Comparison of ENCODE assay signal across 16 mouse cellular contexts in the genomic region with DNA sequence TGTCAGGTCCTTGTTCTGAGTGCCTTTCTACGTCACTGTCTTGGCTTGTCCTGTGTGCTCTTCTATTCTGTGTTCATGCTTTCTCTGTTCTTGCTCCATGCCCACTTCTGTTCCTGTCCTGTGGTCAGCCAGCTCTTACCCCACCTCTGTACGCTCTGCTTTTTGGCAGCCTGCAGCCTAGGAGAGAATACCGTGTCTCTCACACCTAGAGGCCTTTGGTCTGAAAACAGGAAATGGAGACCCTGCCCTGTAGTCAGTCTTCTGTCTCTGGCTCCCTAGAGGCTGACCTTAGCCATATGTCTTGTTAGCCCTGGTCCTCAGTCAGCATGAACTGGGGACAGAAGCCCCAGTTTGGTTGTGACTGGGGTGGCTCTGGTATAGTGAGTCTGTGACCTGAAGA.
DNase-seq lines count a peak whose midpoint lies in the region; ATAC-seq lines count a peak whose summit lies in the region.
"Had no signal": no experiment of that assay in that cellular context is flagged by ENCODE, and none has a peak within 500 bp of the region (broad histone marks: within the 10 kb centered on the region; RNA-seq: fewer than 3 reads in every experiment).

No protein-coding gene starts in this region.

- H3K4me3 ChIP-seq in hindbrain, embryonic 14.5 days (replicated peaks; ENCODE audit: low read length): no peak overlapping the region
- H3K4me3 ChIP-seq in hindbrain, embryonic 11.5 days (ENCODE audit: low read depth, low read length): no peak overlapping the region
- no peak overlapping the region for H3K4me3 ChIP-seq in forebrain, embryonic 15.5 days
- H3K4me3 ChIP-seq in heart, embryonic 12.5 days: no peak overlapping the region
- H3K4me3 ChIP-seq: embryonic facial prominence, embryonic 15.5 days; limb, embryonic 13.5 days; midbrain, embryonic 15.5 days had no signal

- H3K36me3 ChIP-seq in hindbrain, embryonic 14.5 days (replicated peaks; ENCODE audit: control insufficient read depth, insufficient read depth): no peaks in the 10 kb centered on the region
- H3K36me3 ChIP-seq in hindbrain, embryonic 11.5 days (ENCODE audit: control insufficient read depth, insufficient read depth, low read length): no peaks in the 10 kb centered on the region
- no peaks in the 10 kb centered on the region for H3K36me3 ChIP-seq in forebrain, embryonic 15.5 days
- H3K36me3 ChIP-seq in heart, embryonic 12.5 days: 0 out of 2 replicates have a peak, but pooled peaks cover 2% of the 10 kb centered on the region
- H3K36me3 ChIP-seq: embryonic facial prominence, embryonic 15.5 days; limb, embryonic 13.5 days; midbrain, embryonic 15.5 days had no signal

- no peak for ATAC-seq in hindbrain, embryonic 14.5 days (ENCODE audit: low FRiP score)
- ATAC-seq in hindbrain, embryonic 11.5 days (ENCODE audit: low FRiP score): no peak
- ATAC-seq in activated CD4-positive, CD25-positive, alpha-beta regulatory T cell, adult 4 months: peak; percentile 22
- no peak for ATAC-seq in forebrain, embryonic 15.5 days (replicated peaks)
- peak; percentile 69 for ATAC-seq in monocyte, adult 5-6 weeks (replicated peaks; ENCODE audit: insufficient number of reproducible peaks, low FRiP score, low TSS enrichment, poor library complexity, severe bottlenecking)
- ATAC-seq in heart, embryonic 12.5 days (ENCODE audit: insufficient number of reproducible peaks, low FRiP score): no peak

- H3K4me1 ChIP-seq in hindbrain, embryonic 14.5 days (replicated peaks; ENCODE audit: control insufficient read depth, insufficient read depth, low read length): peaks cover 37% of the 10 kb centered on the region
- H3K4me1 ChIP-seq in hindbrain, embryonic 11.5 days (replicated peaks; ENCODE audit: control insufficient read depth, insufficient read depth, low read length): 0 out of 2 replicates have a peak, but pooled peaks cover 2% of the 10 kb centered on the region
- peaks cover 52% of the 10 kb centered on the region for H3K4me1 ChIP-seq in forebrain, embryonic 15.5 days
- peaks cover 59% of the 10 kb centered on the region for H3K4me1 ChIP-seq in heart, embryonic 12.5 days (replicated peaks)

- 83% methylated on average over 3 of the region's 3 CpGs for WGBS in hindbrain, embryonic 14.5 days
- WGBS in hindbrain, embryonic 11.5 days: 79% methylated on average over 3 of the region's 3 CpGs
- WGBS in forebrain, embryonic 15.5 days: 80% methylated on average over 3 of the region's 3 CpGs
- WGBS in heart, embryonic 12.5 days: 75% methylated on average over 3 of the region's 3 CpGs

- no peaks in the 10 kb centered on the region for H3K27me3 ChIP-seq in hindbrain, embryonic 14.5 days (ENCODE audit: control insufficient read depth, insufficient read depth, low read length)
- H3K27me3 ChIP-seq in hindbrain, embryonic 11.5 days (ENCODE audit: control insufficient read depth, insufficient read depth, low read length): no peaks in the 10 kb centered on the region
- H3K27me3 ChIP-seq in forebrain, embryonic 15.5 days: no peaks in the 10 kb centered on the region
- no peaks in the 10 kb centered on the region for H3K27me3 ChIP-seq in heart, embryonic 12.5 days (replicated peaks)
- H3K27me3 ChIP-seq: embryonic facial prominence, embryonic 15.5 days; limb, embryonic 13.5 days; midbrain, embryonic 15.5 days; Patski had no signal

- DNase-seq in hindbrain, embryonic 14.5 days (ENCODE audit: low spot score): no peak
- no peak for DNase-seq in hindbrain, embryonic 11.5 days (ENCODE audit: low spot score)
- DNase-seq in heart, adult 11 months: no peak
- DNase-seq: heart, adult 18-20 months; heart, postnatal 10 days; kidney, adult 2 months; kidney, postnatal 4 days; lung, postnatal 4 days had no signal

- H3K9ac ChIP-seq in hindbrain, embryonic 14.5 days: no peak overlapping the region
- H3K9ac ChIP-seq in hindbrain, embryonic 11.5 days (ENCODE audit: low read depth, low read length): no peak overlapping the region
- no peak overlapping the region for H3K9ac ChIP-seq in forebrain, embryonic 15.5 days (replicated peaks)
- H3K9ac ChIP-seq in heart, embryonic 12.5 days: no peak overlapping the region
- H3K9ac ChIP-seq: embryonic facial prominence, embryonic 15.5 days; limb, embryonic 13.5 days; midbrain, embryonic 15.5 days had no signal

- H3K9me3 ChIP-seq in hindbrain, embryonic 14.5 days (ENCODE audit: control insufficient read depth, low read length): no peaks in the 10 kb centered on the region
- H3K9me3 ChIP-seq in hindbrain, embryonic 11.5 days (ENCODE audit: control insufficient read depth, low read length): no peaks in the 10 kb centered on the region
- no peaks in the 10 kb centered on the region for H3K9me3 ChIP-seq in forebrain, embryonic 15.5 days
- no peaks in the 10 kb centered on the region for H3K9me3 ChIP-seq in heart, embryonic 12.5 days (replicated peaks)
- H3K9me3 ChIP-seq: embryonic facial prominence, embryonic 15.5 days; limb, embryonic 13.5 days; midbrain, embryonic 15.5 days had no signal

- H3K4me2 ChIP-seq in hindbrain, embryonic 14.5 days (replicated peaks): no peak overlapping the region
- no peak overlapping the region for H3K4me2 ChIP-seq in hindbrain, embryonic 11.5 days (replicated peaks; ENCODE audit: low read depth, low read length)
- no peak overlapping the region for H3K4me2 ChIP-seq in forebrain, embryonic 15.5 days (replicated peaks)
- H3K4me2 ChIP-seq in heart, embryonic 12.5 days: no peak overlapping the region
- H3K4me2 ChIP-seq: embryonic facial prominence, embryonic 15.5 days; midbrain, embryonic 15.5 days had no signal

- peak overlapping the region; percentile 45; the same call in 1 of the 2 replicates for H3K27ac ChIP-seq in hindbrain, embryonic 14.5 days
- H3K27ac ChIP-seq in hindbrain, embryonic 11.5 days (ENCODE audit: low read depth, low read length): no peak overlapping the region
- H3K27ac ChIP-seq in forebrain, embryonic 15.5 days (replicated peaks): peak overlapping the region; percentile 80
- H3K27ac ChIP-seq in heart, embryonic 12.5 days (ENCODE audit: poor library complexity, severe bottlenecking): no peak overlapping the region
- H3K27ac ChIP-seq: embryonic facial prominence, embryonic 15.5 days; limb, embryonic 13.5 days; midbrain, embryonic 15.5 days had no signal

Comparison
In these comparisons a context has a peak if more than half of its experiments do, and no peak if none do; other contexts are left out.
1. H3K27ac ChIP-seq: peak in hindbrain, embryonic 14.5 days (single experiment) and forebrain, embryonic 15.5 days (single experiment); none in hindbrain, embryonic 11.5 days (single experiment) and heart, embryonic 12.5 days (single experiment).
2. ATAC-seq: peak in activated CD4-positive, CD25-positive, alpha-beta regulatory T cell, adult 4 months (single experiment) and monocyte, adult 5-6 weeks (single experiment); none in hindbrain, embryonic 14.5 days (single experiment), hindbrain, embryonic 11.5 days (single experiment), forebrain, embryonic 15.5 days (single experiment) and heart, embryonic 12.5 days (single experiment).